Mouse (Mus musculus) bone marrow macrophage, adult 2 months (primary cell): ENCODE measurements around the gene Olfr1509.

Source experiments
- CTCF ChIP-seq: IDR thresholded peaks from 2 replicates; pipeline ENCODE4 v1.5.1; 2012; ENCODE audit warnings: low read depth, mild to moderate bottlenecking, low read length, moderate library complexity
- POLR2A ChIP-seq: IDR thresholded peaks from 2 replicates; pipeline ENCODE4 v1.6.1; 2012; ENCODE audit warnings: mild to moderate bottlenecking, low read depth, low read length, borderline replicate concordance

DNA sequence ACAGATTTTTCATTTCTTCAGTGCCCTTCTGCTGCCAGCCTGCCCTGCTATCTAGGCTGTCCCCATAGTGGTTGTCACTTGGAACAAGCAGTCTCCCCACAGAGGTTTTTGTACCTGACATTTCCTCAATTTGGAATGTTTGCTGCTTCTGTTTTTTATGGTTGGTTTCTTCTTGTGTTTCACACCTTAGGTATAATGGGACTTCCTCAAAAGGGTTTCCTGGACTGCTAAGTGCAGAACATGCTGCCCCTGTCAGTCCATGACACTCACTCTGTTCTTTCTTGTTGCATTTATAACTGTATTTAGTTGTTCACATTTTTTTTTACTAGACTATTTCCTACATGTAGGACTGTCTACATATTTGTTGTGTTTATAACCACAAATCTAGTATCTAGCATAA, 19.1 kb downstream of the Olfr1509 start:
- TF ChIP-seq CTCF (no peak), POLR2A (no peak)
